ENCODE assay signal across 9 mouse cellular contexts in genomic region chrX:48899555-48899954, GRCm38 (mm10). TPM values are rescaled to one million over a fixed set of nuclear protein-coding genes. Genes with fewer than 3 reads are reported as not detected.
DNase-seq lines count a peak whose midpoint lies in the region; ATAC-seq and TF ChIP-seq lines count a peak whose summit lies in the region.
"Had no signal": no experiment of that assay in that cellular context is flagged by ENCODE, and none has a peak within 500 bp of the region (broad histone marks: within the 10 kb centered on the region; RNA-seq: fewer than 3 reads in every experiment).

No protein-coding gene starts in this region.

- peak; percentile 40 for DNase-seq in CD4-positive, CD25-positive, alpha-beta regulatory T cell, adult 2 months (ENCODE audit: low read depth, low spot score)
- DNase-seq in kidney, adult 2 months = peak; percentile 8
- DNase-seq in kidney, adult 18-20 months = no peak
- peak; percentile 8 for DNase-seq in urinary bladder, postnatal 14 days (ENCODE audit: low spot score)
- DNase-seq in urinary bladder, postnatal 10 days (ENCODE audit: low spot score) = no peak
- DNase-seq in mesoderm, embryonic 11.5 days (ENCODE audit: low read depth, low spot score) = peak; percentile 6
- no peak for DNase-seq in spleen, postnatal 4 days (ENCODE audit: low spot score in 2 of 2)

- H3K27me3 ChIP-seq in kidney, adult 2 months (replicated peaks; ENCODE audit: control insufficient read depth, insufficient read depth, low read length) = no peaks in the 10 kb centered on the region
- H3K27me3 ChIP-seq: embryonic facial prominence, embryonic 13.5 days had no signal

- no peak overlapping the region for H3K27ac ChIP-seq in kidney, adult 2 months (ENCODE audit: insufficient read depth, low read depth, low read length)
- H3K27ac ChIP-seq: embryonic facial prominence, embryonic 13.5 days had no signal

- 48% methylated on average over 5 of the region's 5 CpGs for WGBS in kidney, adult 2 months

- TF ChIP-seq CTCF in kidney, adult 2 months (conservative IDR thresholded peaks at IDR 0.05; ENCODE audit: insufficient read depth, insufficient read length, low read depth, low read length) = no peak

- TF ChIP-seq POLR2A in kidney, adult 2 months (IDR thresholded peaks at IDR 0.05; ENCODE audit: low read depth, low read length) = no peak

- no peak overlapping the region for H3K4me3 ChIP-seq in kidney, adult 2 months (ENCODE audit: insufficient read depth, low read depth, low read length)
- H3K4me3 ChIP-seq: embryonic facial prominence, embryonic 13.5 days had no signal

- no peaks in the 10 kb centered on the region for H3K36me3 ChIP-seq in kidney, adult 2 months (ENCODE audit: control insufficient read depth, insufficient read depth, low read length)
- H3K36me3 ChIP-seq: embryonic facial prominence, embryonic 13.5 days had no signal

- no peak for ATAC-seq in CD4-positive, CD25-positive, alpha-beta regulatory T cell, adult 4 months

- H3K4me1 ChIP-seq in kidney, adult 2 months (ENCODE audit: control insufficient read depth, insufficient read depth, low read length) = no peaks in the 10 kb centered on the region
- H3K4me1 ChIP-seq: embryonic facial prominence, embryonic 13.5 days had no signal

RNA-seq across cellular contexts. Expression of gene Gm595, which starts 22.0 kb away (rescaled TPM):
- not detected for polyA plus RNA-seq in CD4-positive, CD25-positive, alpha-beta regulatory T cell, adult 4 months (2017; shearing (Covaris generic))
- polyA plus RNA-seq in kidney, adult 2 months (2012; rRNA removed) = not detected in 2 replicates
- polyA plus RNA-seq: embryonic facial prominence, embryonic 13.5 days had no signal

Comparison
In these comparisons a context has a peak if more than half of its experiments do, and no peak if none do; other contexts are left out.
1. DNase-seq: peak in CD4-positive, CD25-positive, alpha-beta regulatory T cell, adult 2 months (single experiment), kidney, adult 2 months (single experiment), urinary bladder, postnatal 14 days (single experiment) and mesoderm, embryonic 11.5 days (single experiment); none in kidney, adult 18-20 months (single experiment), urinary bladder, postnatal 10 days (single experiment) and spleen, postnatal 4 days (0 of 2).